Mouse (Mus musculus) spleen, embryonic (tissue): ENCODE data around the gene Krtcap3.

ENCODE experiments used
- CTCF ChIA-PET: fragments of 350-600 bp; sonication (Branson Sonifier 250); formaldehyde crosslinking; loops from one replicate; lab custom pipeline; 2022; lab: Charles Lee

The Krtcap3 gene

GRCm38 (mm10) chr5:31297981-31298380, 46.5 kb downstream of the Krtcap3 start:
- CTCF ChIA-PET, result no interaction called here

- CTCF ChIA-PET, result no interaction called here
Observed at GRCm38 (mm10) chr5:31298486-31298885, 47.0 kb downstream of the Krtcap3 start.

- CTCF ChIA-PET, result no interaction called here
Observed at GRCm38 (mm10) chr5:31301866-31302265, 50.4 kb downstream of the Krtcap3 start.
